Mouse (Mus musculus) thymus, postnatal 4 days (tissue): ENCODE results near the gene Bloc1s5.
A peak's percentile ranks its signal among the peaks of the same experiment; 100 is the strongest.

ENCODE experiments used
- DNase-seq: peaks from one replicate; pipeline ENCODE4 v3.0.0; 2021

Bloc1s5 gene

DNA sequence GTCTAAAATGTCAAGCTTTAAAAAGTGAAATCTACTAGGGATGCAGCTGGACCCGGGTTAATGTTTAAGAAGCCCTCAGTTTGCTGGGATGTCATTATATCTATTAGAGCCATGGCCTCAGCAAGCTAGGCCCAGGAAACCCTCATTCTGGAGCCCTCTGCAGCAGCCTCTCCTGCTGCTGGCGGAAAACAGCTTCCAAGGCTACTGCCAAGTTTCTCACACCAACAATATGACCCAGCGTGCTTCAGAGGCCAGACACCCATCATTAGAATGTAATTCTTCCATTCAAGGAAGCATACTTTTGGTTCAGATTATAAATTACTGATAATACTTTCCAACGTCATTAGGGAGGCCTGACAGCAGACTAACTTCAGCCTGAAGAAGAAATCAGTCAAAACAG lies 18.0 kb downstream of the Bloc1s5 start:
- no peak for DNase-seq

DNA sequence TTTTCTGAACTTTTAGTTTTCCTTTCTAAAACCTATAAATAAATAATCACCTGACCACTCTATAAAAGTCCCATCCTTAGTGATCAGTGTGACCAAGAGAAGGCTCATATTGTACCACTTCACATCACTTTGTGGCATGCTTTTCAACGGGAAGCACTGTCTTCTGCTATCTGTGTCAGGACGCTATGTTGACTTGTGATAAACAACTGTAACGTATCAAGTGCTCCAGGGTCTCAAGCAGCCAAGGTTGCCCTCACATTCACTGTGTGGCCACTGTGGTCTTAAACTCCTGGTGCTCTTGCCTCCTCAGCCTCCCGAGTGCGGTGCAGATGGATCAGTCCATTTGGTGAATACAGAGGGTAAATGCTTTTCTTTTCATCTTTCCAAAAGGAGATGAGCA lies 19.3 kb downstream of the Bloc1s5 start:
- DNase-seq = no peak

DNA sequence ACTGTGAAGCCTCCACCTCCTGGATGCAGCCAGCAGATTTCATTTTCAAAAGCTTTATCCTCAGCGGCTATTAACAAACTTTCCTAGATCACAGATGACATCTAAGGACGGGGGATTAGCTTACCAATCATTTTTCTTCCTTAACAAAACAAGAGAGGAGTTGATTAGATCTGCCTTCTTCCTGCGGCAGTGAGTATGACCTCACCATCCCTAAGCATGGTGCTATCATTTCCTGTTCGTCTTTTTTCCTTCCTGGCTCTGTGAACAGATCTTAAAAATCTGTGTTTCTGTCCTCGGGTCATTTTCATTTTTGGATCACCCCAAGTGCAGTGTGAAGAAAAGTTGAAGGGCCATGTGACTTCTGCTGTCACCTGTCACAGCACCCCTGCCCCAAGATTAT lies 20.6 kb downstream of the Bloc1s5 start:
- no peak for DNase-seq

DNA sequence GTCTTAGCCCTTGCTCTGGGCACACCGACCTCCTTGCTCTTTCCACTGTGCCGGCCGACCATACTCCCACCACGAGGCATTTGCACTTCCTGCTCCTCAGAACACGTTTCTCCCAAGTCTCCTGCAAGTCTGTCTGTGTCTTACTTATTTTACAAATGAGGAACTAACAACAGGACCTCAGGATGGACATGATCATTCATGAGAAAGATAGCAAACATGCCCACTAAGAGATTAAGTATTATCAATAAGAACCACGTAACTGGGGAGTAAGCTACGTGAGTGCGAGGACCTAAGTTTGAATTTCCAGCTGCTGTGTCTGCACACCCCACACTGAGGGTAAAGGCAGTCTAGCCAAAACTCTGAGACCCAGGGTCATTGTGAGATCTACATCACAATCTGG lies 21.3 kb downstream of the Bloc1s5 start:
- no peak for DNase-seq

DNA sequence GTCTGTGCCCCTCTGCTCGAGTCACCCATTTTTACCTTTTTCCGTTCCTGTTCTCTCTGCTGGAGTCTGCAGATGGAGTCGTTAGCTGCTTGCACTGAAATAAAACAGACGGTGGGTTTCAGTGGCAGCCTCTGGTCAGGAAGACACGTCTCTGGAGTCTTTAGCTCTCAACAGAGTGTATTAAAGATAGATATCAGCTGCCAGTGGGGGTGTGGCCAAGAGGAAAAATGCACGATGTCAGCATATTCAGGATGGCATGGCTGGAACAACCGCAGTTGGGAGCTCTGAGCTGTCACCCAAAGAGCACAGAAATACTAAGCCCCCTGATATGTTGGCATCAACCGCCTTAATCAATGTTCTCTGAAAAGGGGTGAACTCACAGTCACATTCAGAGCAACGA lies 22.3 kb downstream of the Bloc1s5 start:
- DNase-seq = no peak

DNA sequence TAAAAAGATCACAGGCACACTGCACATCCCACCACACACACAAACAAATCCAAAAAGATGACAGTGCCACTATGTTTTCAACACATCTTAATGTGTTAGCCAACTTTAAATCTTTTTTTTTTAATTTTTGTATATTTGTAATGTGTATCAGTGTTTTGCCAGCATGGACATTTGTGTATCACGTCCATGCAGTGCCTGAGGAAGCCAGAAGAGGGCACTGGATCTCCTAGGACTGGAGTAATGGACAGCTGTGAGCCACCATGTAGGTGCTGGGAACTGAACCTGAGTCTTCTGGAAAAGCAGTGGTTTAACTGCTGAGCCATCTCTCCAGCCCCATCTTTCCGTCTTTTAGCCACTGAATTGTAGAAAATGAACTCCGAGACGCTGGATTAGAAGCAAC lies 22.7 kb downstream of the Bloc1s5 start:
- DNase-seq = no peak

DNA sequence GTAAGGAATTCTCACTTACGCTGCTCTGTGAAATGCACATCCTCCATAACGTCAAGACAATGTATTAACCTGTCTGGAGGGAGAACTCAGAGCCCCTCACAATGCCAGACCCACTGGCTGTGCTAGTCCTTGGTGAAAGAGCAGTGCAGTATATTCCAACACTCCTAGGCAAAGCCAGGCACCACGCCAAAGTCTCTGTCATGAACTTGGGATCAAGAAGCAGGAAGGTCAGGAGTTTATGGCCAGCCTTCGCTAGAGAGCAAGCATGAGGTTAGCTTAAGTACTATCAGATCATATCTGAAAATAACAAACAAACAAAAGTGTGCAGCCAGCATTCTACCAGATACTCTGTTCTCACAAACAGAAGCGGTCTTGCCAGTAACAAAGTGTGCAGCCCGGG lies 24.6 kb downstream of the Bloc1s5 start:
- DNase-seq = no peak

DNA sequence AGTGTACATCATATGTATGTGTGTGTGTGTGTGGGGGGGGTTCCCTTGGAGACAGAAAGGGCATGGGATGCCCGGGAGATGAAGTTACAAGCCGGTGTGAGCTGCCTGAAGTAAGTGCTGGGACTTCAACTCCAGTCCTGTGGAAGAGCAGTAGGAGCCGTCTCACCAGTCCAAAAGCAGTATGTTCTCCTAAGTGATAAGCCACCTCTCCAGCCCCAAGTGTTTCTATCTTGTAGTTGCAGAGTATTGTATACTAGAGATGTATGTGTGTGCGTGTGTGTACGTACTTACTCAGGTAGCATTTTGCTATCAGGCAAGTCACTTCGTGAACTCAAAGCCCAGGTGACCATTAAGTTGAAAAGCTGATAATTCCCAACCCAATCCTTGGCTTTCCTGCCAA lies 27.8 kb downstream of the Bloc1s5 start:
- no peak for DNase-seq

DNA sequence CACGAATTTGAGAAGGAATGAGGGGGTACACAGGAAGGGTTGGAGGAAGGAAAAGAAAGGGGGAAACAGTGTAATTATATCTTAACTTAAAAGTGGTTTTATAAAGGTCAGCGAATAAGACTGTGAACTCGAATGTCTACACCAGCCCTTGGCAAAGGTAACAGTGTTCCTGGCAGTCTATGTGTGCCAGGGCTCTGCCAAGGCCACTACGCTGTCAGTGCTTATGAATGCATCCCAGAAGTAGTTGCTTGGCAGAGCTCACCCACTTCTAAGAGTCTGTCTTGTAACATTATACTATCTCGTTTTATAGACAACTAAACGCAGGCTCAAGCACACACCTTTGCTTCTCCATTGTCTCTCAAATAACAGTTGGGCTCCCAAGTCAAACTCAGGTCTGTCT lies 29.6 kb downstream of the Bloc1s5 start:
- DNase-seq = no peak

DNA sequence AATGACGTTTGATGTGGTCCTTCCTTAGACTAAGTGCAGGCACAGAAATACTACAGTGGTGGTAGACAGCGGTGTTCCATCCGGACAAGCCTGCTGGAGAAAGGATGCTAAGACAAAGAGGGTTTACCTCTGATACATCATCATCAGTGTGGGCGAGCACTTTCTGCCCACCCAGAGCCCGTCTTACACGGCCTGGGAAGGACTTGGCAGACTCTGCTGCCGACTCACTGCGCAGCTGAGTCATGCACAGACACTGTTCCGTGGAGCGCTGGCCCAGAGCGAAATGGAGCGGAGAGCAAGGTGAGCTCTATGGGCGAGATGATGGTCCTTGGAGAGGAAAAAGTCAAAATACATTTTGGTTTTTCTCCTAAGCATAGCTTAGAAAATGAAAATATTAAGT lies 31.9 kb downstream of the Bloc1s5 start:
- DNase-seq = no peak

DNA sequence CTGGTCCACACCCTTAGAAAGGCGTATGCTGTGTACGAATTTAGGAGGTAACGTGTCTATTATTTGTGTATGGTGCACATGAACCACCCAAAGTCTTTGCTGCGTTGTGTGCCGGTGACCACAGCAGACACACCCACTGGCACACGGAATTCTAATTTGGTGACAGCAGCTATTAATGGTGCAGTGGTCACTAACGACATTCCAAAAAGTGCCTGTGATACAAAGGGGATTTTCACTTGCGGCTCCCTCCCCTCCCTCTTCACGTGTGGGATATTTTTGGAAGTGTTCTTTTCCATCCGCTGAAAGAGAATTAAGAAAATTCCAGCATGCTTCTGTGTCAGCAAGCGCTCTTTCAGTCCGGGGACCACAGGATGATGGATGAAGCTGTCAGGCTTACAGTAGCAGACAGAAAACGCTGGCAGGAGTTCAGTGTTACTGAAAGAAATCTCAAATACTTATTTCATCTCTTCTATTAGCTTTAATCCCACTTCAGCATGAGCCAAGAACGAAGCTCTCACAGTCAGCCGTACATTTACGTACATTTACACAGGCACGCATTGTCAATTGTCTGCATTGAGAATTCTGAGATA lies 32.6 kb downstream of the Bloc1s5 start:
- no peak for DNase-seq

DNA sequence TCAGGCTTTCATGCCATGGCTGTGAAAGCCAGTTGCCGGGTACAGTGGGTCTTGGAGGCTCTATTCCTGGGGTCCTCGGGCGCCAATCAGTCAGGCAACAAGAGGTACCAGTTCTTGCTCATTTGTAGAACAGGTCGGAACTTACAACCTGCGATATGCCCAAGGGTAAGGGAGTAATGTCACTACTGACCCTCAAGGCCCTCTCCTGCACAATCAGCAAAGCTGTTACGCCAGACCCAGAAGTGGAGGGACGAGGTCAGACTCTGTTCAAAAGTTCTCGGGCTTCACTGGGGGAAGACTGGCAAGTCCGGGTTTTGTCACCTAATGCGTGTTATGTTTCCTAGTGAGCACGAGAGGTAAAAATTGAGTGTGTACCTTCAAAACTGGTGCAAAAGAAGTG lies 34.1 kb downstream of the Bloc1s5 start:
- no peak for DNase-seq

DNA sequence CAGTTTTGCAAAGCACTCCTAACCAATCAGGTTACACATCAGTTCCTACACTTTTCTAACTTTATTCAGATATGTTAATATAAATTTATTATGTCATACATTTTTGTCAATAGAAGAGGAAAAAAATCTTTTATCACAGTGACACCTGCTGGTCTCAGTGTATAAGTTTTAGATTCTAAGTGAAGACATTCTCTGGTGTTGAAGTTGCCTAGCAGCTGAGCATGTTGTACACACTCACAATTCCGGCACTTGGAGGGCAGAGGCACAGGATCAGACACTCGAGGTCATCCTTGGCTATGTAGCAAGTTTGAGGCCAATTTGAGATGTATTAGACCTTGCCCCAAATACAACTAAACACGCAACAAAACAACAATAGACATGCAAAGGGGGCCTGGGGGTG lies 37.8 kb downstream of the Bloc1s5 start:
- DNase-seq = no peak

DNA sequence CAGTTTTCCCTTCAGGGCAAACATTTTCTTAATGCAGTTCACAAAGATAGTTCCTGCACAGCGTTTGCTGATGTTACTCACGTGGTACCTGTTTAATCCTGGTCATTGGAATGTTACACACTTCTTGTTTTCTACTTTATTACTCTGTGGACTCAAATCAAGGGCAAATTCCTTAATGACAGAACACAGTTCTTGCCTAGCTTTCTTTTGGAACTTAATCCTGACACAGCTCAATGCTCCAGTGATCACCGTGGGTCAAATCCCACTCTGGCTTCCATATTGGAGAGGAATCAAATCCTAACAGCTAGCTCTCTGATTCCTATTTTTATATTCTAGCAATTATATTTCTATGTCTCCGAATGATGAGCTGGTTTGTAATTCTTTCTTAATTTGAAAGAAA lies 38.4 kb downstream of the Bloc1s5 start:
- DNase-seq = no peak

DNA sequence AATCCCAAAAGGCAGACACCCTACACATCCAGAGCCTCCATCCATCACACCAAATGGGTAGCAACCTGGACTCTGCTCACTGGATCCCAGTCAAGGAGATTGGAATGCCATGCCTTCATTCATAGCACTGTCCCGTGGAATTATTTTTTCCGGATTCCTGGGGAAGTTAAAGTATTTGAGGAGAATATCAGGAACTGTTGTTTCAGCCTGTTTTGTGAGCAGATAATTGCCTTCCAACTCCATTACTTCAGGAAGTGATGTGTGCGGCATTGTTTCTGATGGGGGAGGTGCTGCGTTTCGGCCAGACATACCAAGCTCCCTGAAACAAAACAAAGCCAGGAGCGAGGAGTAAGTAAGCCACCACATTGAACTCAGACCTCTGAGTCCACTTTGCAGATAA lies 41.8 kb downstream of the Bloc1s5 start:
- no peak for DNase-seq

DNA sequence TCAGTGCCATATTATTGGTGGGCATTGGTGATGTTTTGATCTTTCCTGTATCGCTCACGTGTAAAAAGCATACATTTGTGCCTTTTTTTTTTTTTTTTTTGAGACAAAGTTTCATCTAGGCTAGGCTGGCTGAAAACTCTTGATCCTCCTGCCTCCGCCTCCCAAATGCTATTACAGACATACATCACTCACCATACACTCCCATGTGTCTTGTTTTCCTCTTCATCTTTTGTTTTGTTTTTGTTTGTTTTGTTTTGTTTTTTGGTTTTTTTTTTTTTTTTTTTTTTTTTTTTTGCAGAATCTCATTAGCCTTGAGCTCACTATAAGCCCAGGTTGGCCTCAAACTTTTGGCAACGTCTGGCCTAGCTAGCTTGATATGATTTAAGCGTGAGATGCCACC lies 47.6 kb downstream of the Bloc1s5 start:
- DNase-seq = no peak

DNA sequence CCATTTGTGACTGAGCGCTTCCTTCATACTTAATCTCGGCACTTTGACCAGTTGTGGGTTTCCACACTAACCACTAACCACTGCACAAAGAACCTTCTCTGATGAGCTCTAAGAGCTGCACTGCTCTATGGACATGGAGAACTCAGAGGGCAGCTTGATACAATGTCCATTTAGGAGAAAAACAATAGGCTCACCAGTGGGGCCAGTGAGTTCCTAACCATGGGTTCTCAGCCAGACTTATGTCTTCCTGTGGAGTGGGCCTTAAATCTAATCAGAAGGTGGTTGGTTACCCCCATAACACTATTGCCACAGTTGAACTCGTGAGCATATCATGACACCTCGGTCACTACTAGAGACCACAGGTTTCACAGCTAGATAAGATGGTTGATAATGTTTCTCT lies 48.5 kb downstream of the Bloc1s5 start:
- no peak for DNase-seq

DNA sequence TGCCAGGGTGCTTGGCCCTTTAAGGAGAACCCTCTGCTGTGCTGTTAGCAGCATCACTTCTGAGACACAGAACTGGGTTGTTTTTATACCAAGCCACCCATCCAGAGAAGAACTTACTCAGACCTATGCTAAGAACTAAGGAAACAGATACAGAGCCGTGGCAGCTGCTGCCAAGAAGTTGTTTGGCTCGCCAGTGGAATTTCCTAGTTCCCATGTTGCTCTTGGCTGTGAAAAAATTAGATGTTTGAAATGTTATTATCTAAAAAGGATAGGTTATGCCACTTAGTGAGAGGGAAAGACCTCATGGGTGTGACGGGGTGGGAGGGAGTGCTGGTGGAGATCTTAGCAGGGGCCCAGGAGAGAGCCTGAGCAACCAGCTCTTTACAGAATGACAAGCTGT lies 52.1 kb downstream of the Bloc1s5 start:
- no peak for DNase-seq

DNA sequence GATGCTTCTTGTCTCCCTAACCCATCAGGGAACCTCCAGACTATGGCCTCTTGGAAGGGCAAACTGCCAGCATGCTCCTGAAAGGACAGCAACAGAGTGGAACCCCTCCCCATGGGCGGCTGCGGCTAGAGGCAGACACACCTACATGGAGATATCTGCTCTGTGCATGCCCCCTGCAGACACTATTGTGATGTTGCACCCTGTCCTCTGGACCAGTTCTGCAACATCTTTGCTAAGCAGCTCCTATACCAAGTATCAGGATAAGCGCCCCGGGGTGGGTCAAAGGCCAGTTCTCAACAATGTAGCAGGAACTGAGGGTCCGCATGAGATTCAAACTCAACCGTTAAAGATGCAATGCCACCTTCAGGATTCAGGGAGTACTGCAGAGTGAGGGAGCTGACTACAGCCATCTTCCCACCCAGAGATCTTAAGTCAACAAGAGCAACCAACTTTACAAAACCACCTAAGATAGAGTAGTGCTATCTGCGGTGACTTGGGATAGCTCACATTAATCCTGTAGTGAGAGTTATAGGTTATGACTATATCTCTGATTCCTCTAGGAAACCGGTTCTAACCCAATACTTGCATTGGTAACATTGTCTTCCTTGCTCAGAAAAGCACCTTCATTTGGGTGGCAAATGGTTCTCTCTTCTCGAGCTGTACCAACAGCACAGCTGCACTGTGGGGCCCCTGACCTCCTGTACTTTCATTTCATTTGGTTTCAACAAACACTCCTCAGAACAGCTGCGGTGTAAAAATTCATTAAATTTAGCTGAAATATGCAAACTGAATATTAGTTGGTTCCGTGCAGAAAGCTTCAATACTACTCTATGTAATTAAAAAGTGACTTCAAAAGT lies 54.1 kb downstream of the Bloc1s5 start:
- DNase-seq = peak; percentile 63

DNA sequence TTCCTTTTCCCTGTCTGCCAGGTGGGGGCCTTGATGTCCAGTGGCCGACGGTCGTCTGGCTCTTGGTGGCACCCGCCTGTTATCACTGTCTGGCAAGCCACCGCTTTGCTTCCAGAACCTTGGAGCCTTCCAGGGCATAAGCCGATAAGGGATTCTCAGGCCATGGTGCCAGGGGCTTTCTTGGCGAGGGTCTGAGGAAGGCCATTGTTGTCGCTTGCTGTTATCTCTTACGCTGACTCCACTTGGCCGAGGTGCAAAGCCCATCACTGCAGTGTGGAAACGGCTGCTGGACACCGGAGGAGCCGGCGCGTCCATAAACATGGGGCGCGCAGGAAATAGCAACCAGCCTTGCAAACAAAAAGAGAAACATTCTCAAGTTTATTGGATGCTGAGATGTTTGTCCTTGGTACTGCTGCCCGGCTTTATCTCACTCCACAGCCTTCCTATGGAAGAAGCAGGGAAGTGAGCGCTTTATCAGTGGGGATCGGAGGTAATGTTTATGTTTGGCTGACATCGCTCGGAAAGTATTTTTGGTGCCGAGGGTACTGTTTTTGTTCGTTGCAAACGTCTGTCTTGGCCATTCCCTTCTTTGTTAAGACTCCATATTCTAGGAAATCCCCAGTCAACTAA lies 54.8 kb downstream of the Bloc1s5 start:
- peak; percentile 11 for DNase-seq

DNA sequence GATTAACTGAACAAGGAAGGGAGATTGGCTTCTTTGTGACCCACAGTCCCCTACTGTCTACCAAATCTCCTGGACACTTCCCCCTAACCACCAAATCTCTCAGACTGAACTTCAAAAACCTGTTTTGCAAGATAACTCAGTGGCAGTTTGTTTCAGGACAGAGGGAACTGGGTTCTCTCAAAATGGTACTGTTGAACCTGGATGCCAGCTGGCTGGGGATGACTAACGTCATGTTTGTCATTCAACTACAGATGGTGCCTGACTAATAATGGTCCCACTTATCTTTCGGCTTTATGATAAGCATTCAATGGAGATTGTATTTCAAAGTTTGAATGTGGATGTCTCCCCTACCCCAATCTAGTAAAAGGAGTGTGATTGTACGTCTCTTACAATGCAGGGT lies 60.2 kb downstream of the Bloc1s5 start:
- no peak for DNase-seq

DNA sequence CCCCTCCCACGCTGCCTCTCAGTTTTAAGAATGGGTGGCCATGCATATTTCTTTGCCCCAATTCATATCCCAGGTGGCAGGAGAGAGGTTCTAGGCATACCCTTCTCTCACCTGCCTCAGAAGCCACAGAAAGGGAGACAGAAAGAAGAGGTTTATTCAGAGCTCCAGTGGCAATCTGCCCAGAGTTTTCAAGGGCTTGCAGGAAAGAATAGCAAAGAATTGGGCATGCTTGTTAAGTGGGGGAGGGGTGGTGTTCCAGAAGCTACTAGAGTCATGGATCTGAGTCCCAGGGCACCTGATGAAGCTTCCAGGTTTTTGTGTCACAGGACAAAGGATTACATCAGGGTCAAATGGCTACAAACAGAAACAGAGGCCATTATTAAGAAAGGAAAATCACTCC lies 61.6 kb downstream of the Bloc1s5 start:
- no peak for DNase-seq

DNA sequence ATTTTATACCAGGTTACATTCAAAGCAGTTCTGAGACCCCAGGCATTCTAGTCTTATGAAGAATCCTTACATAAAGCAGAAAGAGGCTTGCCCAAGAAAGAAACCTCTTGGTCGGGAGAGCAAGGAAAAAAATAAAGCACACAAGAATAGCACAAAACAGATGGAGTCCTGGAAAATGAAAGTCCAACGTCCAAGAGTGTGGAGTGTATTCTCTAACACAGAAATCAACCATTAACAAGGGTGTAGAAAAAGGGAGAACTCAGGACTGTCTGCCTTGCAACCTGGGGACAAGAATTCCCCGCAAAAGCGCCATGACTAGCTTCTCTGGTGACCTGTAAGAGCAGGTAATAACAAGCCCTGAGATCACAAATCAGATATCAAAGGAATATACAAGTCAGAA lies 69.7 kb downstream of the Bloc1s5 start:
- DNase-seq = no peak

DNA sequence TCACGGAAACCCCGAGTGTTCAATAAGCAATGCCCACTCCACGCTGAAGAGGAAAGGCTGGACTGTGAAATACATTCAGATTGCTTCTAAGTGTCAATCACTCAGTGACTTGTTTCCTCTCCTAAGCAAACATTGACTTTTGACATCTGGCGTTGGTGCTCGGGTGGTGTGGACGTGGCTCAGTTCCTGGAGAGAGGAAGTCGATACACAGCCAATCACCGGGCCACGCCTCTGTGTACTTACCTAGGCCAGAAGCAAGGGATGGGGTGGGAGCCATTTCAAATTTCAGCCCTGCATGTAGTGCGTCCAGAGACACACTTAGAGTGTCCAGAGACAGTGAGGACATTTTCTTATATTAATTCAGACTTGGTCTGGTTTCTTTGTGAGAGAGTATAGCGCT lies 80.3 kb downstream of the Bloc1s5 start:
- no peak for DNase-seq

DNA sequence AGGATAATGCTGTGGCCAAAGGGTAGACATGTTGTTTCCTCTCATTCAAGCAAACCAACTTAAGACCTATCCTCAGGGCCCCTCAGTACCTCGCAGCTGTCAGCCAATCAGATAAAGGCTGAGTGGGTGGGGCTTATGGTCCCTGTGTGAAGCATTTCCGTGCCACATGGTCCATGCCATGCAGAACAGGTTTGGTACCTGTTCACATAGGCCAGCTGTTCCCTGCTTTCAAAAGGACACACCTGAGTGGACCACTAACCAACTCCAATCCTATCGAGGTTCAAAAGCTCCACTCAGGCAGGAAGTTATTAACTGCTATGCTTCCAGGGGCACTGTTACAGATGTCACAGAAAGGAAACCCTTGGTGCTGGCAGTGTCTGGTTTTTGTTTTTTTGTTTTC lies 80.7 kb downstream of the Bloc1s5 start:
- no peak for DNase-seq
